Mouse (Mus musculus): ENCODE data around the gene Ulk2. TPM values are rescaled to one million over a fixed set of nuclear protein-coding genes. Genes with fewer than 3 reads are reported as not detected.
"Not testable (repeated sequence)": the region's sequence is repeated elsewhere in the genome, so short reads cannot be mapped to it uniquely, and the experiment has no call there.

Ulk2 gene
- total and polyA plus RNA-seq, 3 experiments: 2.8 to 23.0 (median 16.7) TPM

DNA sequence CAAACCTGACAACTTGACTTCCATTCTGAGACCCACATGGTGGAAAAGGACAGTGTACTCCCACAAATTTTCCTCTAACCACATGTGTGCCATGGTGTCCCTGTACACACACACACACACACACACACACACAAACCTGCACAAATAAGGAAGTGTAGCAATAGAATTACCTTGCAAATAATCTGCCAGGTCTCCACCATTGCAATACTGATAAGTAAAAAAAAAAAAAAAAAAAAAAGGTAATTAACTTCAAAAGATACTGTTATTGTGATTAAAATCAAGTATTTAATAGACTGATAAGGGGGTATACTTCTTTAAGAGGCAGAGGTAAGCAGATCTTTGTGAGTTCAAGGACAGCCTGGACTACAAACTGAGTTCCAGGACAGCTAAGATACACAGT, 14.9 kb downstream of the Ulk2 start:
- no peaks in the 10 kb centered on the region for H3K9me3 ChIP-seq (replicated peaks)
- H3K36me3 ChIP-seq (replicated peaks): peaks cover 15% of the 10 kb centered on the region
- H3K27me3 ChIP-seq (ENCODE audit: insufficient read depth, low read length): no peaks in the 10 kb centered on the region
- no peak for ATAC-seq (ENCODE audit: extremely low read depth, insufficient number of reproducible peaks, low FRiP score, poor library complexity, severe bottlenecking)
- no peak for TF ChIP-seq CTCF (IDR thresholded peaks at IDR 0.05; ENCODE audit: low read depth, low read length)
- TF ChIP-seq GATA1 (IDR thresholded peaks at IDR 0.05; ENCODE audit: borderline replicate concordance, low read length): no peak
- TF ChIP-seq POLR2AphosphoS5 (IDR thresholded peaks at IDR 0.05; ENCODE audit: insufficient replicate concordance, low read depth, low read length): no peak
- TF ChIP-seq GATA2 (IDR thresholded peaks at IDR 0.05; ENCODE audit: borderline replicate concordance, low read depth, low read length): no peak
- no peak for TF ChIP-seq TAL1 (conservative IDR thresholded peaks at IDR 0.05; ENCODE audit: low read depth, low read length)
- no peaks in the 10 kb centered on the region for H3K4me1 ChIP-seq (ENCODE audit: insufficient read depth, low read depth, low read length)
- DNase-seq (ENCODE audit: low spot score): no peak
- no peak overlapping the region for H3K4me3 ChIP-seq (ENCODE audit: low read depth, low read length)

DNA sequence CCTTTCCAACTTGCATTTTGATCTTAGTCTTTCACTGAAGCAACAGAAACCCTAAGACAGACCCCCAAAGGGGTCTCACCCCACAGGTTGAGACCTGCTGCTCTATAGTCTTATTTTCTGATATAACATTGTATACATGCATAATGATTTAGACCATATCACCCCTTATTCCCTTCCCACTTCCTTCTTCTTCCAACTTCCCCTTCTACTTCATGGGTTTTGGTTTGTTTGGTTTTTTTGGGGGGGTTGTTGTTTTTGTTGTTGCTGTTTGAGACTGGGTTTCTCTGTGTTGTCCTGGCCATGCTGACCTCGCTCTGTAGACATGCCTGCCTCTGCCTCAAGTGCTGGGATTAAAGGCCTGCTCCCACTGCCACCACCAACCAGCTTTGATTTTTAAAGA, 15.7 kb downstream of the Ulk2 start:
- ATAC-seq (ENCODE audit: extremely low read depth, insufficient number of reproducible peaks, low FRiP score, poor library complexity, severe bottlenecking) (no peak), DNase-seq (ENCODE audit: low spot score) (no peak)
- no peaks in the 10 kb centered on the region for H3K9me3 ChIP-seq (replicated peaks)
- H3K27me3 ChIP-seq (ENCODE audit: insufficient read depth, low read length): no peaks in the 10 kb centered on the region
- TF ChIP-seq POLR2AphosphoS5 (IDR thresholded peaks at IDR 0.05; ENCODE audit: insufficient replicate concordance, low read depth, low read length) (no peak), GATA1 (IDR thresholded peaks at IDR 0.05; ENCODE audit: borderline replicate concordance, low read length) (no peak), CTCF (IDR thresholded peaks at IDR 0.05; ENCODE audit: low read depth, low read length) (no peak), GATA2 (IDR thresholded peaks at IDR 0.05; ENCODE audit: borderline replicate concordance, low read depth, low read length) (no peak), TAL1 (conservative IDR thresholded peaks at IDR 0.05; ENCODE audit: low read depth, low read length) (no peak)
- peaks cover 15% of the 10 kb centered on the region for H3K36me3 ChIP-seq (replicated peaks)
- H3K4me3 ChIP-seq (ENCODE audit: low read depth, low read length): no peak overlapping the region
- no peaks in the 10 kb centered on the region for H3K4me1 ChIP-seq (ENCODE audit: insufficient read depth, low read depth, low read length)

DNA sequence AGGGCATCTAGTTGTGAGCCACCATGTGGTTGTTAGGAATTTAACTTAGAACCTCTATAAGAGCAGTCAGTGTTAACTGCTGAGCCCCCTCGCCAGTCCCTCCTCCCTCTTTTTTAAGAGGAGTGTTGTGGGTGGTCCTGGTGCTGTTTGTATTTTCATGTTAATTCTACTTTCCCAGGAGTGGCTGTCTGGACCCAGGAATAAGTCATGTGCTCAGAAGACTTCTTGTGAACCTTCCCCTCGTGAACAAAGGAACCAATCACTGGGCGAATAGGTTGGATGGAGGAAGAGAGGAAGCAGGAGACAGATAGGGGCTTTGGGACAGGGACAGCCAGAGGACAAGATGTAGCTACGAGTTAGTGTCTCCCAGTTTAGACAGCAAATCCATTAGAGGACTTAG, 45.1 kb downstream of the Ulk2 start:
- Histone ChIP-seq H3K36me3 (replicated peaks) (peaks cover 33% of the 10 kb centered on the region), H3K4me3 (ENCODE audit: low read depth, low read length) (no peak overlapping the region), H3K27me3 (ENCODE audit: insufficient read depth, low read length) (no peaks in the 10 kb centered on the region), H3K9me3 (replicated peaks) (no peaks in the 10 kb centered on the region), H3K4me1 (ENCODE audit: insufficient read depth, low read depth, low read length) (no peaks in the 10 kb centered on the region)
- no peak for DNase-seq (ENCODE audit: low spot score)
- no peak for TF ChIP-seq GATA2 (IDR thresholded peaks at IDR 0.05; ENCODE audit: borderline replicate concordance, low read depth, low read length)
- no peak for TF ChIP-seq CTCF (IDR thresholded peaks at IDR 0.05; ENCODE audit: low read depth, low read length)
- no peak for ATAC-seq (ENCODE audit: extremely low read depth, insufficient number of reproducible peaks, low FRiP score, poor library complexity, severe bottlenecking)

DNA sequence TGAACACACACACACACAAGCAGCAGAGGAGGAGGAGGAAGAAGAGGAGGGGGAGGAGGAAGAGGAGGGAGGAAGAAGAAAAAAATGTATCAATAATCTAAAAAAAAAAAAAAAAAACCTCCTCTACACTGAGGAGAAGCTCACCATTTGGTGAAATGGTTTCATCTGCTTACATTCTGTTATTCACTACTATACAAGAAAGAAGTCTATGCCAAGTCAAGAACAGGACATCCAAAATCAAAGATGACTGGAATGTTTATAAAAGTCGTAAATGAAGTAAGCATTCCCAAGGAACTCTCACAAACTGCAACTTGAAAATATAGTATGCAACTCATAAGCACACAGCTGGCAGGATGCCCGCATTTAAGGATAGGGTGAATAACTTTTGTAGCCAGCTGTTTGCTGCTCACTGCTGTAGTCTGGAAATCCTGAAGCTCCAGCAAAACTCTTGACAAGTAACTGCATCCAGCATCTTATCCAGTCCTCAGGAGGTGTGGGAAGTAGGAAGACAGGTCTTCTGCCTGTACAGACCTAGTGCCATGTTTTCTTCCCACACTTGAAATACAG, 46.2 kb downstream of the Ulk2 start:
- ATAC-seq (ENCODE audit: extremely low read depth, insufficient number of reproducible peaks, low FRiP score, poor library complexity, severe bottlenecking): no peak
- Histone ChIP-seq H3K4me1 (ENCODE audit: insufficient read depth, low read depth, low read length) (no peaks in the 10 kb centered on the region), H3K9me3 (replicated peaks) (no peaks in the 10 kb centered on the region), H3K27me3 (ENCODE audit: insufficient read depth, low read length) (no peaks in the 10 kb centered on the region), H3K4me3 (ENCODE audit: low read depth, low read length) (no peak overlapping the region), H3K36me3 (replicated peaks) (peaks cover 28% of the 10 kb centered on the region)
- no peak for DNase-seq (ENCODE audit: low spot score)
- no peak for TF ChIP-seq TAL1 (conservative IDR thresholded peaks at IDR 0.05; ENCODE audit: low read depth, low read length)
- TF ChIP-seq POLR2AphosphoS5 (IDR thresholded peaks at IDR 0.05; ENCODE audit: insufficient replicate concordance, low read depth, low read length): no peak
- TF ChIP-seq GATA1 (IDR thresholded peaks at IDR 0.05; ENCODE audit: borderline replicate concordance, low read length): no peak
- no peak for TF ChIP-seq CTCF (IDR thresholded peaks at IDR 0.05; ENCODE audit: low read depth, low read length)
- TF ChIP-seq GATA2 (IDR thresholded peaks at IDR 0.05; ENCODE audit: borderline replicate concordance, low read depth, low read length): no peak

DNA sequence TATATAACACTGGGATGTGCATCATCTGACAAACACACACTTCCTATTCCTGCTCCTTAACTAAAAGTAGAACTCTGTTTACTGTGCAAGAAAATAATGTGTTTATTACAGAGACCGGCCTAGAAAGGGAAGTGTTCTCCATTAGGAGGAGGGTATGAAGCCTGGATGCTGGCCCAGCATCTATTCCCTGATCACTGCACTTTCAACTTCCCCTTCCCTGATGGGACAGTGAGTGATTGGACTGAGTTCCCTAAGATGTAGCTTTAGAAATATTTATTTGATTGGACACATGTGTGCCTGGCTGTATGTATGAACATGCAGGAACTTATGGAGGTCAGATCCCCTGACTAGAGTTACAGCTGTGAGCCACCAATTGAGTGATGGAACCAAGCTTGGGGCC, 61.4 kb downstream of the Ulk2 start:
- Histone ChIP-seq H3K4me1 (ENCODE audit: insufficient read depth, low read depth, low read length) (no peaks in the 10 kb centered on the region), H3K4me3 (ENCODE audit: low read depth, low read length) (no peak overlapping the region), H3K9me3 (replicated peaks) (no peaks in the 10 kb centered on the region), H3K36me3 (replicated peaks) (peaks cover 23% of the 10 kb centered on the region), H3K27me3 (ENCODE audit: insufficient read depth, low read length) (no peaks in the 10 kb centered on the region)
- ATAC-seq (ENCODE audit: extremely low read depth, insufficient number of reproducible peaks, low FRiP score, poor library complexity, severe bottlenecking) (no peak), DNase-seq (ENCODE audit: low spot score) (no peak)
- TF ChIP-seq CTCF (IDR thresholded peaks at IDR 0.05; ENCODE audit: low read depth, low read length) (no peak), TAL1 (conservative IDR thresholded peaks at IDR 0.05; ENCODE audit: low read depth, low read length) (no peak), GATA1 (IDR thresholded peaks at IDR 0.05; ENCODE audit: borderline replicate concordance, low read length) (no peak), GATA2 (IDR thresholded peaks at IDR 0.05; ENCODE audit: borderline replicate concordance, low read depth, low read length) (no peak), POLR2AphosphoS5 (IDR thresholded peaks at IDR 0.05; ENCODE audit: insufficient replicate concordance, low read depth, low read length) (no peak)

DNA sequence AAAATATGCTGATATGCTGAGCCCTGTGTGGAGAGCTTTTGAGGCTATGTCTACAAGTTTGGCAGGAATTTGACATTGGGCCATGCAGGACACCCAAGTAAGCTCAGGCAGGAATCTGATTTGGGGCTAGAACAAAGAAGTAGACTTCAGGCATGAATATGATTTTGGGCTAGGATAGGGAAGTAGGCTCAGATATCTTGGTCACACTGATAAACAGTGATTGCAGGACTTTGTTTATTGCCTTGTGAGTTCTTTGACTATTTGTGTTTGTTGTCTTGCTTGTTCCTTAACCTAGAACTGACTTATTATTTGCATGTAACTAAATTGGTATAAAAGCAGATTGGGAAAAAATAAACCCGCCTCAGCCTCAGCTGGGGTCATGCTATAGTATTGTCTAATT, 66.3 kb downstream of the Ulk2 start:
- no peaks in the 10 kb centered on the region for H3K9me3 ChIP-seq (replicated peaks)
- DNase-seq (ENCODE audit: low spot score): no peak
- H3K4me1 ChIP-seq (ENCODE audit: insufficient read depth, low read depth, low read length): no peaks in the 10 kb centered on the region
- no peak for TF ChIP-seq POLR2AphosphoS5 (IDR thresholded peaks at IDR 0.05; ENCODE audit: insufficient replicate concordance, low read depth, low read length)
- no peak for TF ChIP-seq GATA2 (IDR thresholded peaks at IDR 0.05; ENCODE audit: borderline replicate concordance, low read depth, low read length)
- TF ChIP-seq CTCF (IDR thresholded peaks at IDR 0.05; ENCODE audit: low read depth, low read length): no peak
- TF ChIP-seq GATA1 (IDR thresholded peaks at IDR 0.05; ENCODE audit: borderline replicate concordance, low read length): no peak
- TF ChIP-seq TAL1 (conservative IDR thresholded peaks at IDR 0.05; ENCODE audit: low read depth, low read length): no peak
- H3K36me3 ChIP-seq (replicated peaks): peaks cover 27% of the 10 kb centered on the region
- no peak overlapping the region for H3K4me3 ChIP-seq (ENCODE audit: low read depth, low read length)
- no peak for ATAC-seq (ENCODE audit: extremely low read depth, insufficient number of reproducible peaks, low FRiP score, poor library complexity, severe bottlenecking)
- no peaks in the 10 kb centered on the region for H3K27me3 ChIP-seq (ENCODE audit: insufficient read depth, low read length)

DNA sequence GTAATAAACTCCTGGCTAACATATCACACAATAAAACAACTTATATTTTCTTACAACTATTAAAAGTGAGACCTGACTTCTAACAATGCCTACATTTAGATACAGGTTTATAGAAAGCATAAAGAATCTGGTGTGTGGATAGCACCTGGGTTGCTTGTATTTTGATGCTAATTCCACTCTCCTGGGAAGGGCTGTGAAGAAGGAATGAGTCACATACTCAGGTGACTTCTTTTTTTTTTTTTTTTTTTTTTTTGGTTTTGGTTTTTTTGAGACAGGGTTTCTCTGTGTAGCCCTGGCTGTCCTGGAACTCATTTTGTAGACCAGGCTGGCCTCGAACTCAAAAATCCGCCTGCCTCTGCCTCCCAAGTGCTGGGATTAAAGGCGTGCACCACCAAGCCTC, 72.3 kb downstream of the Ulk2 start:
- not testable (repeated sequence) for H3K9me3 ChIP-seq (replicated peaks); H3K4me3 ChIP-seq (ENCODE audit: low read depth, low read length); H3K27me3 ChIP-seq (ENCODE audit: insufficient read depth, low read length); DNase-seq (ENCODE audit: low spot score); ATAC-seq (ENCODE audit: extremely low read depth, insufficient number of reproducible peaks, low FRiP score, poor library complexity, severe bottlenecking); H3K4me1 ChIP-seq (ENCODE audit: insufficient read depth, low read depth, low read length)
- peaks cover 30% of the 10 kb centered on the region for H3K36me3 ChIP-seq (replicated peaks)
